Mouse (Mus musculus) left cerebral cortex, adult 9 months (tissue): ENCODE results near the gene Aox3.

Experiments
- DNase-seq, 2 experiments: peaks; one replicate each; pipeline ENCODE4 v3.0.0; 2022; ENCODE audit warnings: low spot score in 2 of 2

The Aox3 gene

DNA sequence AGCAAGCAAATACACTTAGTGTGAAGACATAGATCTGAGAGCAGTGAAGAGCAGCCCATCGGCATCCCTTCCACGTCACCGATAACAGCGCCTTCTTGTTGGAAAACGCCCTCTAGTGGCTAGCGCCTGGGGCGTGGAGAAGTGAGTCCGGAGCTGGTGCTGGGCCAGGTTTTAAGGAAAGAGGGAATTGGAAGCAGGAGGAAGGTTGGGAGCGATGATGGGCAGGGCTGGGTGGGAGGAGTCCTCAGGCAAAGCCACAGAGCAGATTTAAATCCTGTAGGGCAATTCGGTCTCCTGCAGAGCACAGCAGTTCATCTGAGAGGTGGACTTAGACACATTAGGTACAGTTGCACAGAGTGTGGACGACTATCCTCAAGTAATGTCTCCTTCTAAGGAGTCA, at the start of gene Aox3:
Aox3 (plus strand) TSS at position 251 of the 400 bp plus-strand sequence.
- DNase-seq = peak; percentile 15 to 83

DNA sequence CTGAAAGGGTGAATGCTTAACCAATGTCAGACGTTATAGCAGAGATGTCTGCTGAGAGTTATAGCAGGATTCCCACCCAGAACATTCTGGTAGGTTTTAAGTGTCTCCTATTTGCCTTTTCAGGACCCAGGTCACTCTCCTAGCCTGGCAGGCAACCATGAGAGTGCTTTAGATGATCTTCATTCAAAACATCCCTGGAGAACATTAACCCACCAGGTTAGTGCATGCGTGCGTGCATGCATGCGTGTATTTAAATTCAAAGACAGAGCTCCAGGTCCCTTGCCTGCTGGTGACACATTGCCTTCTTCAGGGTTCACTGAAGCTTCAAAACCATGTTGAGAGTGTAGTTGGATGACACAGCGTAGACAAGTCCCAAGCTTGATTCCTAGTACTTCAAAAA, 47.8 kb upstream of the Aox3 start:
- no peak for DNase-seq

DNA sequence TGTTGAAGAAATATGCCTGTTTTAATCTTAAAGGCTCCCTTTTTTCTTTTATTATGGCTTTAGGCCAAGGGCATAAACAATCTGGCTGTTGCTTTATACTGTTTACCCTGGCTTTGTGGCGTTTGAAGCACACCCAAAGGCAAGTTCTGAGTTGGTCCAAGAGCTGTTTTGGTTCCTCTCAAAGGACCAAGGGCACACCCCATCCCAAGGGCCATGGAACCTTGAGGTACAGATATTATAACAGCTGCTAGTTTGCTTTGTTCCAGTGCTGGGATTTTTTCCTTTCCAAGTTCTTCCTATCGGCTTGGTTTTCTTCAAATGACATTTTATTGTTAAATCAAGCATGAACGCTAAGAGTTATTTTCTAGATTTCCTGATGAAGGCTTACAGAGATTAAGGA, 47.3 kb upstream of the Aox3 start:
- no peak for DNase-seq

DNA sequence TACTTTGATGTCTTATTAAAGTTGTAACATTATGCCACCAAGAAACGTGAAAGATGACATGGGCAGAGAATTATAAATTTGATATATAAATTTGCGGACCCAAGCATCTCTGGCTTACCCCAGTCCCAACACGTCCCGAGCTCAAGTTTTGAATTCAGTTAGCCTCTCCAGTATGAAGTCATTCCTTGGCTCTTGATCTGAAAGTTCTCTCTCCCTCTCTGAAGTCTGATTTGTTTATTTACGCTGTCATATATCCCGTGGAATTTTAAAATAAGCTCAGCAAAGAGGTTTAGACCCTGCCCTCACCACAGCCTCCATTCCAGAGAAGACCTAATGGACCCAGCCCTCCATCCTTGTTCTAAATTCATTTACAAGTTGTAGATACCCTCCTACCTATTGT, 43.7 kb upstream of the Aox3 start:
- no peak for DNase-seq

DNA sequence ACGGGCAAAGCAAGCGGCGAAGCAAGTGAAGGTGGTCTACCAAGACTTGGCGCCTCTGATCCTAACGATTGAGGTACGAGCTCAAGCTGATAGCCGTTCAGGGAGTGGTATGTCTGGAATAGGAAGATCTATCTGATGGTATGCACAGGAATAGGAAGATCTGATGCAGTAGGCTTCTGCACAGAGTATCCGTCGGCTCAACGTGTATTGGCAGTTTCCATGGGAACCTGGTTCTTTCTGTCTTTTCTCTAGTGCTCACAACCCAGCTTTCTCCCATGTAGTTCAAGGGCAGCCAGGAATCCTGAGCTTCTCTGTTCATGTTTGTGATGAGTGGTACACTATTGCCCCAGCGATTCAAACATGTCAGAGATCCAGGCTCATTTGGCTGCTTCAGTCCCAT, 42.8 kb upstream of the Aox3 start:
- no peak for DNase-seq

DNA sequence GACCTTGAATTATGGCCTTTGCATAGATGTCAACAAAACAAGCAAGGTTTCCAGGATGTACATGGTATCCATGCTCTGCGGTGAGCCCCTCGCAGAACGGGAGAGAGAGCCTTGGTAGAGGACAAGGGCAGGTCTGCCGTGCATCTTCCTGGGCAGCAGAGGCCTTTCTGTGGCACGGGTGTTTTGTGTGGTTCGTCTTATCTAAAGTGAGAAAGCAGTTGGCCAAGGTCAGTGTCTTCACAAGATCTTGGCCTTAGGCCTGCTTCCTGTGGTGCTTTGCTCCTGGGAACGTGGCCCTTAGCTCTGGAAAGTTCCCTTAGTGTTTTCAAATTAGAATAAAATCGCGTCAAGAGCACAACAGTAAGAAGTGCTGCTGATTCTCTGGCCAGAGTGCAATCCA, 41.9 kb upstream of the Aox3 start:
- DNase-seq = no peak

DNA sequence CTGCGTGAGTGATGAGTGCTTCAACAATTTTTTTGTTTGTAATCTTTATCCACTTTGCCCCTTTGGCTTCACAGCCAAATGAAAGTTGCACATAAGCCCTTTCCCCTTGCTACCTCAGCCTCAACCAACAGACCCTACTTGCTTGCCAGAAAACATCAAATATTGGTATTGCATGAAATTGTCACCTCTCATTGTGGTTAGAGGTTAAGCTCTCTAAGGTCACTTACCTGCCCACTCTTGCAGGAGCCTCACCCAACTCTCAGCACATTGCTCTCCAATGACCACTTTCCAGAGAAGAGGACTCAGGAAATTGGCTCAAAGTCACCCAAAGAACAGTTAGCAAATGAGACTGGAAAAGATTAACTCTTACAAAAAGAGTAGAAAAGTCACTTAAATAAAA, 41.4 kb upstream of the Aox3 start:
- DNase-seq = no peak

DNA sequence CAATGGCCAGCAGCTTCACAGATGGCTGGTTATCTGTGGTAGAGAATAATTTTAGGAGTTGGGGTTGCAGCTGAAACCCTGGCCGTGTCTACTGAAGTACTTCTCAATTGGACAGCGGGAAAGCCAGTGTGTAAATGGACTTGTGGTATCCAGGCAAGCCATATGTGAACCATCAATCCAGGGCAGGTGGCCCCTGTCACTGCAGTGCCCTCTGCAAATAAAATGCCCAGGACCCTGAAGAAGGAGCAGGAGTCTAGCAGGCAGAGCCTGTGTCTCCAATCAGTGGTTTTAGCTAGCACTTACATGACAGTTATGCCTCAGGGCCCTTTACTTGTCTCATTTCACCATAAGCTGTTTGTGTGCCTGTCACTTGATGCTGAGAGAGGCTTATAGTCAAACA, 40.5 kb upstream of the Aox3 start:
- no peak for DNase-seq

DNA sequence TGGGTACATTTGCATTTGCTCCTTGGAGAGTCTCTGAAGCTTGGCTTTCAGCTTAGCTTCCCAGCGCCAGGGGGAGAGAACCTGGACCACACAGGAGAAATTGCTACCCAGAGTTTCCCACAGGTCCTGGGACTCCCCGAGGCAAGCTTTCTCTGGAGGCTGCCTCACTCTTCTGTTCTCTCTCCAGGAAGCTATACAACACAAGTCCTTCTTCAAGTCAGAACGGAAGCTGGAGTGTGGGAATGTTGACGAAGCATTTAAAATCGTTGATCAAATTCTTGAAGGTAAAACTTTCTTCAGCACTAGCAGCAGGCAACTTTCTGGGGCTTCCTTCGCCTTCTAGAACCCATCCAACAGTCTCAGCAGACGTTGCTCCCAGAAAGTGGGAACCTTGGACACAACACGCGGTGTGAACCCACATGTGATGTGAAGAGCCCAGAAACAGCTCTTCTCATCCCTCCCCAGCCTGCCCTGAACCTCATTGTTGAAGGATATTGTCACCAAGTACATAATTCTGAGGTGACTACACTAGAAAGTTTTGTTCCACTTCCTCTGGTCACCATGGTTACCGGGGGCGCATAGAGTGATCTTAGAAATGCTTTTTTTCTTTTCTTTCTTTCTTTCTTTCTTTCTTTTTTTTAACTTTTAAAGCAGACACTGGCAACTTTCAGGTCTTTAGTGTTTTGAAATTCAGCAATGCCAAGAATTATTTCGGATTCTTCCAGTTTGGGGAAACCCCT, 39.8 kb upstream of the Aox3 start:
- no peak for DNase-seq

DNA sequence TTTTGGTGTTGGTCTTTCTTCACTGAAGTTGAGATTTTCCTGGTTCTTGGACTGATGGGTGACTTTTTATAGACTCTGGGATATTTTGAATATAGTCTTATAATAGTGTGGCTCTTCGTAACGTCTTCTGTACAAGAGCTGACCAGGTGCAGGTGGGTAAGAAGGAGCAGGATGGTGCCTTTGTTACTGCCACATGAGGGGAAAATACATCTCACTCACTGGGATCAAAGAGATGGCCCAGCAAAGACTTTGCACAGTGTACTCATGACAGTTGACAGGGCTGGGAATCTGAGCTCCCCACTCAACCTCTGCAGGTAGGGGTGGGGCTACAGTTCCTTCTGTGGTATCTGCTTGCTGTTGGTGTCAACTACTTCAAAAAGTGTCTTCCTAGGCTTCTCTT, 38.7 kb upstream of the Aox3 start:
- DNase-seq = no peak

DNA sequence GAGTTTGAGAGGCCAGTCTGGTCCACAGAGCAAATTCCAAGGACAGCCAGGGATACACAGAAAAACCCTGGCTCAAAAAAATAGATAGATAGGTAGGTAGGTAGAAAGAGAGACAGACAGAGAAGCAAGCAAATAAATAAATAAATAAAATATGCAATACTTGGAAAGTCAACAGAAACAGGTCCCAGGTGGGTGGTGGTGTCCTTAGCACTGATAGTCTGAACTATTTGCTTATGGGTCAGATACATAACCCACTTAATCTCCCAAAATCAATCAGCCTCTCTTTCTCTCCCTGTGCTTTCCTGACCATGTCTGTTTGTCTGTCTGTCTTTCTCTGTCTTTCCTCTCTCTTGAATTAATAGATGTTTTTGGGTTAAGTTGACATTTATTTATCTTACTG, 35.0 kb upstream of the Aox3 start:
- DNase-seq = no peak

DNA sequence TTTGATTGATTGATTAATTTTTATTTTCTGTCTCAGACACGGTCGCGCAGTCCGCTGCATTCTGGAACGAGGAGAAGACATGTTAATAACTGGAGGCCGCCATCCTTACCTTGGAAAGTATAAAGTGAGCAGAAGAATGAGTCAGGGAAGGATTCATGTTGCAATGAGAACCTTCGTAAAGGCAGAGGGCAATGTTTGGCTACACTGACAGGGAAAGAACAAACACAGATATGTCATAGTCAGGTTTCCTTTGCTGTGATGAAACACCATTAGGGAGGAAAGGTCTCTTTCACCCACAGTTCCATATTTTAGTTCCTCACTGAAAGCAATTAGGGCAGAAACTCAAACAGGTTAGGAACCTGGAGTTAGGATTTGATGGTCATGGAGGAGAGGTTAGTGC, 34.5 kb upstream of the Aox3 start:
- no peak for DNase-seq

DNA sequence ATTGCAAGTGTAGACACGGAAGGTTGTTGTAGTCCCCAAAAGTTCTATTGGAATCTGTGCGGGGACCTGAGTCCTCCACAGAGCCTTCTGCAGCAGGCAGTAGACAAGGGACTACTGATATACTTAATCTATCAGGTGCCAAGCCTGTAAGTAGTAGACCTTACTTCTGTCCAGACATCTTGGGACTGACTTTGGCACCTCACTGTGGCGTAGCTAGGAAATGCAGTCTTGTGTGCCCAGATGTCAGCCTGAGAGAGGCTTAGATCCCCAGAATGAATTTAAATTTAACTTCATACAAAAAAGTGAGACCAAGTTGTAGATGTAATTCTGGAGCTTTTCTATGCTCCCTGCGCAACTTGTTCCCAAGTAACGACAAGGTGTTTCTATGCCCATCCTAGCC, 33.2 kb upstream of the Aox3 start:
- DNase-seq = no peak

DNA sequence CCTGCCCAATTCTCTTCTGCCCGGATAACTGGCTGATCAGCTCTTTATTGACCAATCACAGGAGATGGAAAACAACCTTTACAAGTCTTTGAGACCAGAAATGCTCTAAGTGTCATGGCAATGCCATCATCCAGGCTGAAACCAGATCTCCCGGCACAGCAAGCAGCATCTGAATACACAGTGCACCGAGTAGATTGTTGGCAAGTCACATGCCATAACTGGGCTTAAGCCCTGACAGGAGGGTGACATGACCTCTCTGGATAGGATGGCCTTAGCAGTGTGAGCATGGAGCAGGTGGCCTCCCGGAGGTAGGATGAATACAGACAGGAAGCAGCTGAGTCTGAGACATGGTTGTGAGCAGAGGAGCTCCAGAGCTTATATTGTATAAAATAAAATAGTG, 32.5 kb upstream of the Aox3 start:
- DNase-seq = no peak

DNA sequence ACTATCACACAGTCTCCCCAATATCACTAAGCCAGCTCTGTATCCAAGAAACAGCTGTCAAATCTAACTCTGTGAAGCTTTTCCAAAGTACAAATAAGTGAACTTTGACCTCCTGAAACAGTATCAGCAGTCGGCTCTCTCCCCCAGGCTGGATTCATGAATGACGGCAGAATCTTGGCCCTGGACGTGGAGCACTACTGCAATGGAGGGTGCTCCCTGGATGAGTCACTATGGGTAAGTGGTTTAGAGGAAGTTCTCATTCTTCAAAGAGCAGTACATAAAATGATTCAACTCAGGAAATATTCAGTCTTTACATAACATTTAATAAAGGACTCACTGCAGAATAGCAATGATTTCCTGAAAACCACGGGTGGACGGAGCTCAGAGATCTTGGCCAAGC, 31.6 kb upstream of the Aox3 start:
- DNase-seq = no peak

DNA sequence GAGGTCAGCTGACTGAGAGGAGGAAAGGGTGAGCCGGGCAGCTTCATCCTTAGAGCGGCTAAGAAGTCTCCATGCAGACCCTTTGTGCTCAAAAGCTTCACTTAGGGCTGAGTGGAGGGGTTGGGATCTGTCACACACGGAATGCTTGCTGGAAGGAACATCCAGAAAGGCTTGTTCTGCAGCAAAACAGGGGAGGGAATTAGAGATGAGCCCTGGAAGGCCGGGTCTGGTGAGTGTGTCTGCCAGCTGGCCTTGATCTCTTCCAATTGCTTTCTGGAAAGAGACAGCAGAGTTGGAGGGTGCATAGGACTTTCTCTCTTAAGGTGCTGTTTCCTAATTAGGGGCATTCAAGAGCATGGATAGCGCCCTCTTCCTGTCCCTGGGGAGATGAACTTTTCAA, 23.6 kb upstream of the Aox3 start:
- DNase-seq = no peak

DNA sequence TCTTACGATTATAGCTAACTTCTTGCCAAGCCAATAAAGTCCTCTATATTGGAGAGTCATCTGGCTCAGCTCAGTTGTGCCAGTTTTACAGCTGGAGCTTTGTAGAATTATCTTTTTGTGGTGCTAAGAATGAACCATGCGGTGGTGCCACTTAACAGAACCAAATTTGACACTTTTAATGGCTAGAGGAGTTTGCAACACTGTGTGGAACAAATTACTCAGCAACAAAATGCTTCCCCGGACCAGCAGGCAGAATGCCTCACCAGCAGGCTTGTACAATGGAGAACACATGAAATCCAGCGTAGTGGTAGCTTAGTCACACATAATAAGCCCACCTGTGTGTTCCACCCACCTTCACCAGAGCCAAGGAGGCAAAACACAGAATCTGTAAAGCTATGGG, 22.7 kb upstream of the Aox3 start:
- peak in 1 of 2 experiments; percentile 11 for DNase-seq

DNA sequence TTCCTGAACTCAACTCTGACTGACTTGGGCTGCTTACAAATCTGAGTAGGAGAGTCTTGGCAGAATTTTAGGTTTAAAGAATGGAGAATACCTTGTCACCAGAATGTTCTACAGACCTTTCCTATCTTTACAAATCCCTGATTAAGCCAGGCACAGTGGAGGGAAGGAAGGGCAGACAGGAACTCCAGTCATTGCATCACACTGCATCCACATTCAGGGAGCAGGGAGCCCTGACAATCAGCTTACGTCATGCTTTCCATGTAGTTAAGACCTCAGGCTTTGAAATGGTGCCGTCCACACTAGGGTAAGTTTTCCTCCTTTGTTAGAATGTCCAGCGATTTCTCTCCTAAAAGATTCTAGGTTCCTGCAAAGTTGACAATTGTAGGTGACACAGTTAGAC, 21.7 kb upstream of the Aox3 start:
- no peak for DNase-seq

DNA sequence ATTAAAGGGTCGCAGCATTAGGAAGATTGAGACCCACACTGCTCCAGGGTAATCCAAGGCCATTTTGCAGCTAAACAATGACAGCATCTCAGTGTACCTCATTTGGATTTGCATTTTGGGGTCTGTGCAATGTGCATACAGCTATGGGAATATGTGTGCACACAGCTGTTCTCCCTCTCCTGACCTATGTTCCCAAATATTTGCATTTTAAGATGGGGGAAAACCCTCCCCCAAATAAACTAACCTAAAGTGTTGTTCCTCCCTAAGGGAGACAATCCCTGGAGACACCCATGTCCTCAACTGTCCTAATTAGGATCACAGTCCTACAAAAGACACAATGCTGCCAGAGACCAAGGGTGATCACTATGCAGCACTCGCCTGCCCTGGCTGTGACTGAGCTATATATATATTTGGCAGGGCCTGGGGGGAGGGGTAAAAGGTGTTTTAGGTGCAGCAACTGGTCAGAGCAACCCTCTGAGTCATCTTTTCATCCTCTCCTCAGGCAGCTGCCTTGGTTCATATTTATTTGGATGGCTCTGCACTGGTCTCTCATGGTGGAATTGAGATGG, 20.9 kb upstream of the Aox3 start:
- DNase-seq = no peak

DNA sequence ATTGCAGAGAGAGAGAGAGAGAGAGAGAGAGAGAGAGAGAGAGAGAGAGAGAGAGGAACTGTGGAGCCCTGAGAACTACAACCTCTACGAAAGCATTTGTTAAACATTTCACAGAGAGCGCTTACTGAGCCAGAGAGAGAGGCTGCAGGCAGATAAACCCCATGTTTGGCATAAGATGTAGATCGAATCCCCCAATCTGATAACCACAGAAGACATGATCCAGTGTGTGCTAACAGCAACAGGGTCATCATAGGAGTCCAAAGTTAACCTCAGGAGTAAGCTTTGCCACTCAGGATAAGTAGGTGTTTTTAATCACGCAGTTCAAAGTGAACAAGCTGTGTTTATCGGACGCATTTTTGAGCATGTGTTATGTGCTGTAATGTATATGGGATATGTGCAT, 15.6 kb upstream of the Aox3 start:
- no peak for DNase-seq

DNA sequence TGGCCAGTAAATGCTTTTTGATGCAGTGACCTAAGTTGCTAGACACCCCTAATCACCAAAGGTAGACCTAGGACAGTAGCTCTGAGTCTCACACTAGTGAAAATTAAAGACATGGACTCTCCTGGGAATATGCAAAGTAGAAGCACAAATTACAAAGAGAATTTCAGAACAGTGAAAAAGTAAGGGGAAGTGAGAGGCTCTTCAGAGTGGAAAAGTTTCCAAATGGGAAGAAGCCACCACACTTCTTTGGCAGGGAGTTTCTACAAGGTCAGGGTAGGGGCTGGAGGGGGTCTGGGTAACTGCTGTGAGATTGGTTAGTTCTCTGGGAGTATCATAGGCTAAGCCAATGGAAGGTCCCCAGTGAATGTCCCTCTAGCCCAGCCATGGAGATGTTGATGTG, 13.8 kb upstream of the Aox3 start:
- no peak for DNase-seq

DNA sequence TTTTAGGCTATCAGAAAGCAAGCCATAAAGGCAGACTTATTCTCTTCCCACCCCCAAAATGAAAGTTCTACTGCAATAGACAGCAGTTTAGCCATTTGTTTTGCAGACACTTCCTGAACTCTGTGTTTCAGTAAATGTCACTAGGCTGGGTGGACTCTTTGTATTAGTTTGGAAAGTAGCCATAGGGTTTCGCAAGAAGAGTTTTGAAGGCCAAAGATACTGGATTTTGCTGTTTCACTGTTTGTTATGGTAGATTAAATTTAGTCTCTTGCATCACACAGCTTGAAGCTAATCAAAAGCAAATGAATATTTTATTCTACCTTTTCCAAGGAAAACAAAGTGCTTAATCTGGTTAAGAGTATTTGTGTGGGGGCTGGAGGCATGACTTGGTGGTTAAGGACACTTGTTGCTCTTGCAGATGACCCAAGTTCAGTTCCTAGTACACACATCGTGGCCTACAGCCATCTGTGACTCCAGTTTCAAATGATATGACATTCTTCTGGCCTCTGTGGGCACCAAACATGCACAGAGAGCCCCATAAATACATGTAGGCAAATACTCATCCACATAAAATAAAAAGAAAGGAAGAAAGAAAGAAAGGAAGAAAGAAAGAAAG, 11.3 kb upstream of the Aox3 start:
- no peak for DNase-seq

DNA sequence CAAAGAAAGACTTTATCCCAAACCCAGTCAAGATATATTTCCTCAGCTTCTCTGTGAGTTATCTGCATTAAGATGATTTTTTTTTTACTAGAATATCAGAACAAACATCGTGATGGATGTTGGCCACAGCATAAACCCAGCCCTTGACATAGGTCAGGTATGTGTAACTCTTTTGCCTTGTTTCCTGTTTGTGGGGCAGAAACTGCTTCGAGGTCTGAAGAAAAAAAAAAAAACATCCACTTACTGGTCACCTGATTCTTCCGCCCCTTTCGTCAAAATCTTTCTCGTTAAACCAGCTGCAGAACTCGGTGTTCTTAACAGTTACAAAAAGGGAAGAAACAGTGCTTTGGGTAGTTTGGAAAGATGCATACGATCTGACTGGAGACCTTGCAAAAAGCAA, 10.4 kb upstream of the Aox3 start:
- DNase-seq = no peak

DNA sequence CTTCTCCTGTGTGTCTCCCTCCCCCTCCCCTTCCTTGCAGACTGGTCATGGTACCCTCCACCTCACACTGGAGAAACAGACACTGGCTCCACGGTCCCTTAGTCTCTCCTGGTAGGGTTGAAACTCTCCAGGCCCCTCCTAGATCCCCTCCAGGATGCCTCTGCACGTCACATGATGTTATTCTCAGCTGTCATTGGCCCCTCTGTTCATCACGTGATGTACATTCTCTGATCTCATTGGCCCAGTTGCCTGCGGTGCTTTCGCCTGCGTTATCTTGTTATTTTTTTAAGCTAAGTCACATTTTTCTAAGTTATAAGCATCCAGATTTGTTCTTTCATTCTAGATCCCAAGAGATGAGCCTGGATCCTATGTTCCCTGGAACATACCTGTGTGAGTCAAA, 7.2 kb upstream of the Aox3 start:
- DNase-seq = no peak
